Mouse (Mus musculus) large intestine, adult 2 months (tissue): ENCODE measurements around the gene Ptpn13. TPM values are rescaled to one million over a fixed set of nuclear protein-coding genes. Genes with fewer than 3 reads are reported as not detected.

Experiments
- DNase-seq: peaks from one replicate; pipeline ENCODE4 v3.0.0-alpha.2; 2012; ENCODE audit warnings: low read depth, low spot score
- WGBS: fragments of 180-500 bp; shearing (Covaris S2); methylation state at CpG from one replicate; pipeline ENCODE4 v1.1.7; 2018; 5-methylcytosine and 5-hydroxymethylcytosine counted together
- polyA plus RNA-seq: library from polyadenylated mRNA; depleted of rRNA; stranded (reverse); fragments of >200 nt; gene quantifications from 2 replicates; pipeline ENCODE4 v1.2.3, GENCODE M21; 2012; rRNA removed

Ptpn13 gene
- polyA plus RNA-seq, 1 experiment: 1.4 TPM

- 83% methylated on average over 7 of the region's 7 CpGs for WGBS
- DNase-seq: no peak
Measured at GRCm38 (mm10) chr5:103614356-103614755, 189.4 kb downstream of the Ptpn13 start.

- DNase-seq: no peak
- 79% methylated on average over 9 of the region's 9 CpGs for WGBS
Measured at GRCm38 (mm10) chr5:103617191-103617590, 192.2 kb downstream of the Ptpn13 start.

GRCm38 (mm10) chr5:103620301-103620973 lies 195.4 kb downstream of the Ptpn13 start:
- DNase-seq: no peak

GRCm38 (mm10) chr5:103622321-103622720 lies 197.3 kb downstream of the Ptpn13 start:
- WGBS: 69% methylated on average over 5 of the region's 5 CpGs
- DNase-seq: no peak

More at GRCm38 (mm10) chr5:103620301-103620973, 195.4 kb downstream of the Ptpn13 start:
- WGBS: 64% methylated on average over 12 of the region's 12 CpGs

GRCm38 (mm10) chr5:103624831-103625230 lies 199.8 kb downstream of the Ptpn13 start:
- 47% methylated on average over 5 of the region's 5 CpGs for WGBS
- DNase-seq: no peak

GRCm38 (mm10) chr5:103628499-103628898 lies 203.5 kb downstream of the Ptpn13 start:
- DNase-seq: no peak
- 82% methylated on average over 6 of the region's 6 CpGs for WGBS

- 49% methylated on average over 17 of the region's 17 CpGs for WGBS
- no peak for DNase-seq
Measured at GRCm38 (mm10) chr5:103629111-103629764, 204.2 kb downstream of the Ptpn13 start, which contains the start of gene Slc10a6. Slc10a6 (minus strand) TSS chr5:103629403.

- DNase-seq: no peak
- WGBS: 62% methylated on average over 9 of the region's 9 CpGs
Measured at GRCm38 (mm10) chr5:103629854-103630580, 205.0 kb downstream of the Ptpn13 start.

- 88% methylated on average over 2 of the region's 2 CpGs for WGBS
- no peak for DNase-seq
Measured at GRCm38 (mm10) chr5:103637162-103637561, 212.2 kb downstream of the Ptpn13 start.

- DNase-seq: no peak
- WGBS: 98% methylated on average over 1 of the region's 1 CpGs
Measured at GRCm38 (mm10) chr5:103644167-103644566, 219.2 kb downstream of the Ptpn13 start.

- 90% methylated on average over 3 of the region's 3 CpGs for WGBS
- DNase-seq: no peak
Measured at GRCm38 (mm10) chr5:103647320-103647719, 222.3 kb downstream of the Ptpn13 start.

Other genes starting within 250 kb of the Ptpn13 start
- 0.42 and 0.43 TPM in 2 replicates for gene Mapk10, start 213.9 kb upstream of the Ptpn13 start, polyA plus RNA-seq
- gene Slc10a6, start 204.2 kb downstream of the Ptpn13 start, polyA plus RNA-seq: 1.4 and 1.8 TPM in 2 replicates
- 0.11 TPM in 1 of 2 replicates, not detected in the other for gene 1700016H13Rik, start 230.8 kb downstream of the Ptpn13 start, polyA plus RNA-seq